Mouse (Mus musculus) neural tube, embryonic 13.5 days (tissue): ENCODE data around the gene Miga1. TPM values are rescaled to one million over a fixed set of nuclear protein-coding genes. Genes with fewer than 3 reads are reported as not detected.

Experiments
- ATAC-seq: fragments of 200-750 bp; cut with Nextera tagmentation; 2 replicates; pipeline ENCODE4 v1.8.0; 2017; ENCODE audit warnings: low read depth, mild to moderate bottlenecking, moderate TSS enrichment, moderate library complexity
- H3K27ac ChIP-seq: fragments of 300-500 bp; sonication (generic); replicated peaks from 2 replicates; pipeline ENCODE4 v1.5.1; 2015; ENCODE audit warnings: moderate library complexity, mild to moderate bottlenecking, inconsistent platforms
- H3K27me3 ChIP-seq: fragments of 300-500 bp; sonication (generic); 2 replicates; pipeline ENCODE4 v1.6.1; 2015; ENCODE audit warnings: mild to moderate bottlenecking, inconsistent platforms
- H3K36me3 ChIP-seq: fragments of 300-500 bp; sonication (generic); 2 replicates; pipeline ENCODE4 v1.6.1; 2015; ENCODE audit warnings: mild to moderate bottlenecking, inconsistent platforms
- H3K4me1 ChIP-seq: fragments of 300-500 bp; sonication (generic); replicated peaks from 2 replicates; pipeline ENCODE4 v1.6.1; 2015; ENCODE audit warnings: inconsistent platforms
- H3K4me2 ChIP-seq: fragments of 300-500 bp; sonication (generic); 2 replicates; pipeline ENCODE4 v1.6.1; 2015; ENCODE audit warnings: inconsistent platforms, mild to moderate bottlenecking, moderate library complexity
- H3K4me3 ChIP-seq: fragments of 300-500 bp; sonication (generic); 2 replicates; pipeline ENCODE4 v1.5.1; 2015; ENCODE audit warnings: mild to moderate bottlenecking, inconsistent platforms
- H3K9ac ChIP-seq: fragments of 300-500 bp; sonication (generic); 2 replicates; pipeline ENCODE4 v1.6.1; 2015; ENCODE audit warnings: moderate library complexity, mild to moderate bottlenecking, inconsistent platforms
- H3K9me3 ChIP-seq: fragments of 300-500 bp; sonication (generic); 2 replicates; pipeline ENCODE4 v1.6.1; 2016; ENCODE audit warnings: inconsistent platforms
- WGBS: fragments of 180-500 bp; shearing (Covaris S2); methylation state at CpG from one replicate; pipeline ENCODE4 v1.1.7; 2015; 5-methylcytosine and 5-hydroxymethylcytosine counted together
- polyA plus RNA-seq: library from polyadenylated mRNA; unstranded; fragments of >200 nt; fragmentation: Nextera tagmentation; extraction: Ambion mirVana; gene quantifications from 2 replicates; pipeline ENCODE4 v1.2.1, GENCODE M21; 2015

The Miga1 gene
- polyA plus RNA-seq, 1 experiment from 2014 or later = 17.2 TPM

DNA sequence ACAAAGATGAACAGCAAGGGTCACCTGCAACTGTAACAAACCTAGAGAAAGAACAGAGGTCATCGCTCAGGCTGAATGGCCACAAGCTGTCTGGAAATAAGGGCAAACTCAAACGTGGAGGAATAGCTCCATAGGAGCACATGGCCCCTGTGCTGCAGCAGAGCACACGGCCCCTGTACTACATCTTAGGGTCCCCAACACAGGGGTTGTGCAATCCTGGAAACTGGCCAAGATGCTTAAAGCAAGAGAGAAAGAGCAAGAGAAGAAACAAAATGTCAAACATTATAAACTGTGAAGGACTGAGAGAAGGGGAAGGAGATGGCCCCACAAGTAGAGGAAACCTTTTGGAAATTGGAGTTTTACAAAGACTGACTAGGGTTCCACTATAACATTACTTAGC lies 45.8 kb downstream of the Miga1 start:
- Histone ChIP-seq H3K4me1 (no peaks in the 10 kb centered on the region), H3K9me3 (no peaks in the 10 kb centered on the region), H3K27me3 (no peaks in the 10 kb centered on the region), H3K4me2 (no peak overlapping the region), H3K27ac (no peak overlapping the region), H3K36me3 (peaks cover 63% of the 10 kb centered on the region), H3K9ac (no peak overlapping the region), H3K4me3 (no peak overlapping the region)
- no peak for ATAC-seq
- 82% methylated on average over 3 of the region's 3 CpGs for WGBS

DNA sequence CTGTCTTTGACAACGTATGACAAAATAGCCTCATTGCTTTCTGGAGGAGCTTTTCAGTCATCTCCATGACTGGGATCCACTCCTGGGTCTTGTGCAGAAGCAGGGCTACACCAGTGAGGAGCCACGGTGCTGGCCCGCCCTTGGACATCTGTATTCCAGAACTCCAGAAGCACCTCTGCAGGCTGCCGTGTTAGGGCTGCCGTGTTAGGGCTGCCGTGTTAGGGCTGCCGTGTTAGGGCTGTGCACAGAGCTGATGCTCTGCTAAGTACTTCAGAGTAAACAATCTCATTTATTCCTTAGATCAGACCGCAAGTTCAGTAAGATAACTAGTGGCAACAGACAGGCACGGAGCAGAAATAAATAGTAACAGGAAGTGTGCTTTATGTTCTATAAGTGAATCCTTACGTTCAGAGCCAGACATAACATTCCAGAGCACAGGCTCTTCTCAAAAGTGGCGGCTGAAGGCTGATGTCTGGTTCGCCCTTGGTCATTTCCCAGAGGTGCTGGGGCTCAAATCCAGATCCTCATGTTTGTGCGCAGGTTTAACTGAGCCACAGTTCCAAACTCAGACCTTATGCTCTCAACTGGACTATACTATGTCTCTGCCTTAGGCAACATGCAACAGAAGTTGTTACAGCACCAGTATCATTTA lies 46.6 kb downstream of the Miga1 start:
- peaks cover 63% of the 10 kb centered on the region for H3K36me3 ChIP-seq
- ATAC-seq = no peak

DNA sequence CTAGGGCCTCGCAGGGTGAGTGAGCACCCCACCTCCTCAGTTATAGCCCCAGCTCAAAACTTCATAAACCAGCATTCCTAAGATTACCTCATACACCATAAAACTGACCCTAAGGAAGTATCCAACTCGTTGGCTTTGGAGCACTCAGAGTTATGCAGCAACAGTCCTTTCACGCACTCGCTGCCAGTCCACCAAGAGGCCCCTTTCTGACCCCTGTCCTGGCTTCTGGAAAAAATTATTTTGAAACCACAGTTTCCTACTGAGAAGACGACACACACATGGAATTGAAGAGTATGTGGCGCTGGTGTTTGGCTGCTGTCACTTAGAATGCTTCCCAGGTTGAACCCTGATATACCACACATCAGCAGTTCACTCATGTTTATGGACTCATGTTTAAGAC lies 48.3 kb downstream of the Miga1 start:
- Histone ChIP-seq H3K4me2 (no peak overlapping the region), H3K4me1 (no peaks in the 10 kb centered on the region), H3K27me3 (no peaks in the 10 kb centered on the region), H3K27ac (no peak overlapping the region), H3K4me3 (no peak overlapping the region), H3K36me3 (peaks cover 68% of the 10 kb centered on the region), H3K9ac (no peak overlapping the region), H3K9me3 (no peaks in the 10 kb centered on the region)
- 82% methylated on average over 6 of the region's 6 CpGs for WGBS
- ATAC-seq = no peak

More for the DNA sequence above, 46.6 kb downstream of the Miga1 start:
- no peaks in the 10 kb centered on the region for H3K27me3 ChIP-seq
- no peak overlapping the region for H3K9ac ChIP-seq
- H3K4me3 ChIP-seq = no peak overlapping the region
- 88% methylated on average over 13 of the region's 13 CpGs for WGBS
- H3K4me1 ChIP-seq = no peaks in the 10 kb centered on the region
- H3K9me3 ChIP-seq = no peaks in the 10 kb centered on the region
- no peak overlapping the region for H3K4me2 ChIP-seq
- no peak overlapping the region for H3K27ac ChIP-seq

DNA sequence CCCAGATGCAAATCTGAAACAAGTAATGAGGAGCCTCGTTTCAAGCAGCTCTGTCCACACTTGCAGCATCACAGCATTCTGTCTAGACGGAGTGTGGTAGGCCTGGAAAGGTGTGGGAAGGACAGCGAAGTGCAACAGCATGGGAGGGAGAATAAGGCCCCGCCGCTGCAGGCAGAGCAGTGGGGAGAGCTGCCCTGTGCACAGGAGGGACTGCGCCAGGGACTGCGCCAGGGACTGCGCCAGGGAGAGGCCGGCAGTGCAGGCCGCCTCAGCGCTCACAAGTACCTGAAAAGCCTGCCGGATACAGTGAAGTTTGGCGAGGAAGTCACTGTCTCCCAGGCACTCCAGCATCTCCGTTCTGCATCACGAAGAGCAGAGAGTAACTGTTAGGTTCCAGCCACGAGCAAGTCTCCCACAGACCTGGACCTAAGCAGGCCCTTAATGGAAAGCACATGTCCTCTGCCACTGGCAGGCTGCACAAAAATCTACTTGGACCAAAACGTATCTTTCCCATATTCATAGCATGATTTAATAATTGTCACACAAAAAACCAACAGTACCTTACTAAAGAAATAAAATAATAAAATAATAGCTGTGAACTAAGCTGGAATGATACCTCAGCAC lies 49.9 kb downstream of the Miga1 start:
- H3K27ac ChIP-seq = no peak overlapping the region
- WGBS = 89% methylated on average over 17 of the region's 17 CpGs
- no peaks in the 10 kb centered on the region for H3K9me3 ChIP-seq
- H3K4me2 ChIP-seq = no peak overlapping the region
- ATAC-seq = no peak
- no peak overlapping the region for H3K4me3 ChIP-seq
- H3K4me1 ChIP-seq = no peaks in the 10 kb centered on the region
- H3K27me3 ChIP-seq = no peaks in the 10 kb centered on the region
- H3K9ac ChIP-seq = no peak overlapping the region
- H3K36me3 ChIP-seq = peaks cover 66% of the 10 kb centered on the region

DNA sequence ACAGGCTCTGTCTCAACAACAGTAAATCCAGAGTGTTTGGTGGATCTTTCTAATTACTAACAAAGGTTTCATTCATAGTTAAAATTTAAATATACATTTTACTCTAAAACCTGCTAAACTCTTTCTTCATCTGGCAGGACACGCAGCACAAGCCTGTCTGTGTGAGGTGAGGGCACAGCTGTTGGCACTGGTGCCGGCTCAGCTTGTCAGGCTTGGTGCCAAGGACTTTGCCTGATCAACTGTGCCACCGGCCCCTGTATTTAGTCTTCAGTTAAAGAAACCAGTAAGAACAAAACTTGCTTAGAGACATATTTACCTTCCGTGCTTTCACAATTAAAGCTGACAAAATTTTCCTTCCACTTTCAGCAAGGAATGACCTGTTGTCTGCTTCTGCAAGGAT lies 51.5 kb downstream of the Miga1 start:
- Histone ChIP-seq H3K4me3 (no peak overlapping the region), H3K36me3 (peaks cover 71% of the 10 kb centered on the region), H3K27me3 (no peaks in the 10 kb centered on the region), H3K9me3 (no peaks in the 10 kb centered on the region), H3K9ac (no peak overlapping the region), H3K27ac (no peak overlapping the region), H3K4me2 (no peak overlapping the region), H3K4me1 (no peaks in the 10 kb centered on the region)
- 83% methylated on average over 4 of the region's 4 CpGs for WGBS
- ATAC-seq = no peak

DNA sequence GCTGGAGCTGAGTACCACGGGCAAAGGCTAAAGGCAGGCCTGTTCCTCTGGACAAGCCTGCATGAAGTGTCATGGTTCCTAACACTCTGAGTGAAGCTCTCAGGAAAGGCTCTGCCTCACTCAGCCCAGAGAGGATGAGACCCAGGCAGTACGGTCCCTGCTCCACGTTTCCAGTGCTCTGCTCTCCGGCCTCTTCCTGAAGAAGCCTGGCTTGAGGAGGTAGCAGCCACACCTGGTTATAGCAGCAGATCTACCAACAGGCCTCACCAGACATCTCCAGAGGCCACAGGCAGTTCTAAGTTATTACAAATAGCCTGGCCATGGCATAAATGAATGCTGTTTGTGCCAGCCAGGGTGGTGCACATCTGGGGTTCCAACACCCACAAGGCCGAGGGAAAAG lies 51.9 kb downstream of the Miga1 start:
- H3K4me1 ChIP-seq = no peaks in the 10 kb centered on the region
- H3K4me2 ChIP-seq = no peak overlapping the region
- H3K27me3 ChIP-seq = no peaks in the 10 kb centered on the region
- no peaks in the 10 kb centered on the region for H3K9me3 ChIP-seq
- no peak overlapping the region for H3K27ac ChIP-seq
- H3K36me3 ChIP-seq = peaks cover 71% of the 10 kb centered on the region
- no peak for ATAC-seq
- WGBS = 95% methylated on average over 5 of the region's 5 CpGs
- no peak overlapping the region for H3K9ac ChIP-seq
- no peak overlapping the region for H3K4me3 ChIP-seq

DNA sequence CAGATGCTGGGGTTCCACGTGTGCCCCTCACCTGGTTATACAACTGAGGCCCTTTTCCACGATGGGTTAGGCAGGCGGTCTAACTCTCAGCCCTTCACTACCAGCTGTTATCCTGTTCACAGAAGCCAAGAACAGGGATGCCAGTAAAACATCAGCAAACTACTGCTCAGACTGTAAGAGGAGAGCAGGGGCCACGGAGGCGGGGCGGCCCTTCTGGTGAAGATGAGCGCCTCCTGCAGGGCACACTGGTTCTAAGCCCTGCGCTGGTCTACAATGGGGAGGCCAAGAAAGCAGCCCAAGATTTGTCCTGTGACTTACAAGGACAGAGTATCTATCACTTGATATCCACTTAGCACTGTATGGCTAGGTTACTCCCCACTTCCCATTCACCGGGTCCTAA lies 52.4 kb downstream of the Miga1 start:
- Histone ChIP-seq H3K4me3 (no peak overlapping the region), H3K9me3 (no peaks in the 10 kb centered on the region), H3K4me1 (no peaks in the 10 kb centered on the region), H3K27ac (no peak overlapping the region), H3K27me3 (no peaks in the 10 kb centered on the region), H3K4me2 (no peak overlapping the region), H3K36me3 (peaks cover 72% of the 10 kb centered on the region), H3K9ac (no peak overlapping the region)
- no peak for ATAC-seq
- 80% methylated on average over 9 of the region's 9 CpGs for WGBS

DNA sequence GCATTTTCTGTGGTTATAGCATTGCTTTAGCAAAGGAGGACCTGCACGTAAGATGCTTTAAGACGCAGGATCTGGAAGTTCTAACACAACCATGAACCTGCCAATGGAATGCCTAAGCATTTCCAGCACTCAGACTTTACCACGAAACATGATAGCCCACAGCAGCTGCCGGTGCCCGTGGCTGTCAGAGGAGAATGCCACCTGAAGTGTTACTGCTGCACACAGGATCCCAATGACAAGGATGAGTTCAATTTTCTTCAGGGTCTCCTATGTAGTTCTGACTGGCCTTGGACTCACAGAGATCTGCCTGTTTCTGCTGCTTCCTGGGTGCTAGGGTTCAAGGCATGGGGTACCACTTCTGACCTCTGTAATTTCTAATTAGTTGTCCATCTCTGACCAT lies 55.4 kb downstream of the Miga1 start:
- Histone ChIP-seq H3K9me3 (no peaks in the 10 kb centered on the region), H3K36me3 (peaks cover 73% of the 10 kb centered on the region)
- no peak for ATAC-seq

DNA sequence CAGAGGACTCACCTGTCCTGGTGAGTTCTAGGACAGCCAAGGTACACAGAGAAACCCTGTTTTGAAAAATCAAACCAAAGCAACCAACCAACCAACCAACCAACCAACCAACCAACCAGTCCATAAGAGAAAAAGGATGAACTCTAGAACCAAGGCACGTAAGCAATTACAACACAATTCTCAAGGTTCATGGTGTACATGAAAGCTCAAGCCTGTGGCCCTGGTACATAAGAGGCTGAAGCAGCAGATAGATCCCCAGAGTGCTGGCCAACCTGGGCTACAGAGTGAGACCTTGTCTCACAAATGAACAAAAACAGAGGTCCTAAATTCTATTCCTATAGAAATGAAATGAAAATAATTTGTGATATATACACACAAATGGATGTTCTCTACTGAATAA lies 55.9 kb downstream of the Miga1 start:
- WGBS = 100% methylated on average over 1 of the region's 1 CpGs
- peaks cover 72% of the 10 kb centered on the region for H3K36me3 ChIP-seq
- H3K9ac ChIP-seq = no peak overlapping the region
- H3K4me2 ChIP-seq = no peak overlapping the region
- no peak for ATAC-seq
- no peaks in the 10 kb centered on the region for H3K27me3 ChIP-seq
- H3K4me1 ChIP-seq = no peaks in the 10 kb centered on the region
- H3K9me3 ChIP-seq = no peaks in the 10 kb centered on the region
- no peak overlapping the region for H3K27ac ChIP-seq
- no peak overlapping the region for H3K4me3 ChIP-seq

More for the DNA sequence above, 55.4 kb downstream of the Miga1 start:
- no peaks in the 10 kb centered on the region for H3K4me1 ChIP-seq
- WGBS = 93% methylated on average over 5 of the region's 5 CpGs
- no peak overlapping the region for H3K4me2 ChIP-seq
- no peak overlapping the region for H3K27ac ChIP-seq
- no peak overlapping the region for H3K9ac ChIP-seq
- no peaks in the 10 kb centered on the region for H3K27me3 ChIP-seq
- no peak overlapping the region for H3K4me3 ChIP-seq

DNA sequence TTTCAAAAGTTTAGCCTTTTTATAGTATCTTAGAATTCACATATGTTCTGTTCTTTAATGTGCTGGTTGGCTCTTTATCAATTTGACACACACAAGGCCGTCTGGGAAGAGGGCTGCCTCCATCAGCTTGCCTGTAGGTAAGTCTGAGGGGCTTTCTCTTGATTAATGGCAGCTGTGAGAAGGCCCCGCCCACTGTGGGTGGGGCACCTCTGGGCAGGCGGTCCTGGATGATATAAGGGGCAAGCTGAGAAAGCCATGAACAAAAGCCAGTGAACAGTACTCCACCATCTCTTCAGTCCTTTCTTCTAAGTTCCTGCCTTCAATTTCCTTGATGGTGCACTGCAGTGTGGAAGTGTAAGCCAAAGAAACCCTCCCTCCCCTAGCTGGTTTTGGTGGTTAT lies 58.1 kb downstream of the Miga1 start:
- H3K36me3 ChIP-seq = peaks cover 63% of the 10 kb centered on the region
- H3K4me1 ChIP-seq = no peaks in the 10 kb centered on the region
- WGBS = 34% methylated on average over 3 of the region's 3 CpGs
- no peak overlapping the region for H3K27ac ChIP-seq
- H3K9ac ChIP-seq = no peak overlapping the region
- no peaks in the 10 kb centered on the region for H3K27me3 ChIP-seq
- no peak overlapping the region for H3K4me2 ChIP-seq
- H3K9me3 ChIP-seq = no peaks in the 10 kb centered on the region
- ATAC-seq = no peak
- no peak overlapping the region for H3K4me3 ChIP-seq

DNA sequence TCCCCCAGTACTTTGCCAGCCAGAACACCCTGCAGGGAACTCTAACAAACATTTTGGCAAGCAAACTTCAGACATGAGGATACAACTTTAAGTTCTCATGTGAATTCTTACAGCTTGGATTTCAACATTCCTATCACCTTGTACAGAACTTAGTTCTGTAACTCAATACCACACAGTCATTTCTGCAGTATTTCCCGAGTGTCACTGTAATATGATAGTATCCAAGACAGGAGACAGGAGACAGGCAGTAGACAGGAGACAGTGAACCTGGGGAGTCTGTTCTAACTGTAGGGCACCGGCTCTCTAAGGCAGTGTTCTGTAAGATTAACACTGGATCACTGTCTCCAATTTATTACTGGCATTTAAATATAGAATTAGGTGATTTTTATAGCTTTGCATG lies 61.8 kb downstream of the Miga1 start:
- H3K4me2 ChIP-seq = no peak overlapping the region
- no peaks in the 10 kb centered on the region for H3K27me3 ChIP-seq
- WGBS = 71% methylated on average over 2 of the region's 2 CpGs
- H3K4me3 ChIP-seq = no peak overlapping the region
- H3K36me3 ChIP-seq = peaks cover 44% of the 10 kb centered on the region
- no peak overlapping the region for H3K9ac ChIP-seq
- no peaks in the 10 kb centered on the region for H3K9me3 ChIP-seq
- H3K4me1 ChIP-seq = no peaks in the 10 kb centered on the region
- no peak overlapping the region for H3K27ac ChIP-seq
- no peak for ATAC-seq

DNA sequence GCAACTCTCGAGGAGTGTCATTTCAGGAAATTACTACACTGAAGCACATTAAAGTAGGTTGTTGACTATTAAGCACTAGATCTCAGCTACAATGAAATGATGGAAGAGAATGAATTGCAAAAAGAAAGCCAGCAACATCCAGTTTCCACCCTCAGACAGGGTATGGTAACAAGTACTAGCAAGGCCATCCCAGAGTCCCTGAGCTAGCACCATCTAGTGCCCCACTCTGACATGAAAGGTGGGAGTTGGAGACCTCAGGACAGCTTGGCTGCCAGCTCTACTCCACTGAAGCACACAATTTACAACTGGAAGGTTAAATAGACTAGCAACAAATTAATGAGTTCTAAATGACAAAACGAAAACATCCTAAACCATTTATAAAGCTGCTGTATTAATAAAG lies 62.3 kb downstream of the Miga1 start:
- peaks cover 42% of the 10 kb centered on the region for H3K36me3 ChIP-seq

DNA sequence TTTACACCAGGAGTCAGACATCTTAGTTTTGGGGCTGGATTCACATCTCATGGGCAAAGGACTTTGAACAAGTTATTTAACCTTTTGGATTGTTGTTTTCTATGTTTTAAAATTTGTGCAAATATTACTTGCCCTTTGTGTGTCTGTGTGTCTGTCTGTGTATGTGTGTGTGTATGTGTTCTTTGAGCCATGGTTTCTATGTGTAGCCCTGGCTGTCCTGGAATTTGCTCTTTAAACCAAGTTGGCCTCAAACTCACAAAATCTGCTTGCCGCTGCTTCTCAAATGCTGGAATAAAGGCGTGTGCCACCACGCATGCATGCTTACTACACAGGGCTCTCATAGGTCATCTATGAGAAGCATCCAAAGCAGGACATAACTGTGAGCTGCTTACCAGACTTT lies 63.3 kb downstream of the Miga1 start:
- no peak for ATAC-seq
- H3K4me3 ChIP-seq = no peak overlapping the region
- H3K9ac ChIP-seq = no peak overlapping the region
- no peaks in the 10 kb centered on the region for H3K4me1 ChIP-seq
- no peaks in the 10 kb centered on the region for H3K27me3 ChIP-seq
- no peak overlapping the region for H3K4me2 ChIP-seq
- no peaks in the 10 kb centered on the region for H3K9me3 ChIP-seq
- H3K36me3 ChIP-seq = peaks cover 36% of the 10 kb centered on the region
- no peak overlapping the region for H3K27ac ChIP-seq
- 95% methylated on average over 3 of the region's 3 CpGs for WGBS

More for the DNA sequence above, 62.3 kb downstream of the Miga1 start:
- ATAC-seq = no peak
- Histone ChIP-seq H3K4me1 (no peaks in the 10 kb centered on the region), H3K27ac (no peak overlapping the region), H3K9me3 (no peaks in the 10 kb centered on the region), H3K27me3 (no peaks in the 10 kb centered on the region), H3K4me3 (no peak overlapping the region), H3K4me2 (no peak overlapping the region), H3K9ac (no peak overlapping the region)
- WGBS = 93% methylated on average over 2 of the region's 2 CpGs
